Mouse (Mus musculus) kidney, adult 8-10 months (tissue): ENCODE results near the gene Zfp207.
A peak's percentile ranks its signal among the peaks of the same experiment; 100 is the strongest.
"Not testable (repeated sequence)": the region's sequence is repeated elsewhere in the genome, so short reads cannot be mapped to it uniquely, and the experiment has no call there.

Source experiments
- DNase-seq, 2 experiments: peaks; one replicate each; pipeline ENCODE4 v3.0.0; 2022

Zfp207 gene

DNA sequence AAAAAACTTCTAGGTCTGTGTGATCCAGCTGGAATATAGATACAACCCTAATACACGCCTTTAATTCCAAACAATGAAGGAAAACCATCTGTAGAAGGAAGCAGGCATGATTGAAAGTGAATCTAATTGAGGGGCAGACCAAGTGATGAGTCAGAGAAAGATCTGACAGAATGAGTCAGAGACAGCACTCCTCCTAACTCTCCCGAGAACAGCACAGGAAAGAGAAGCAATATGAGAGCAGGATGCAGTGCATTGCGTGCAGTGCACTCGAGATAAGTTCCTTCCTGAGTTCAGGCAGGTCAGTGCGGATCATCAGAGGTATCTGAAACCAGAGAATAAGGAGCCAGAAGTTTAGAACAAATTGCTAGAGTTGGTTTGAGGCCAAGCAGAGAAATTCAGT is 34.0 kb downstream of the Zfp207 start:
- DNase-seq: no peak

DNA sequence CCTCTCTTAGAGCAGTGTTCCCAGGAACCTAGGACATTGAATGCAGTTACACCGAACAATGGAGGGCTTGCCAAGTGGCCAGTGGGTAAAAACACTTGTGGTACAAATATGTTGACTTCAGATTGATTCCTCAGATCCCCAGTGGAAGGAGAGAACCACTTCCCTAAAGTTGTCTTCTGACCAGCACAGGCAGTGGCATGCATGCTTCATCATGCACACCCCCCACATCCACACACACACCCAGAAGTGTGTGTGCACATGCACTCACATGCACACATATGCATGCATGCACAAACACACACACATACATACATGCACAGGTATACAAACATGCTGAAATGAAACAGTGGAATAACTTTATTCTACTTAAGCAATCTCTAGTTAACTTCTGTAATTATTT is 36.7 kb downstream of the Zfp207 start:
- DNase-seq: no peak

DNA sequence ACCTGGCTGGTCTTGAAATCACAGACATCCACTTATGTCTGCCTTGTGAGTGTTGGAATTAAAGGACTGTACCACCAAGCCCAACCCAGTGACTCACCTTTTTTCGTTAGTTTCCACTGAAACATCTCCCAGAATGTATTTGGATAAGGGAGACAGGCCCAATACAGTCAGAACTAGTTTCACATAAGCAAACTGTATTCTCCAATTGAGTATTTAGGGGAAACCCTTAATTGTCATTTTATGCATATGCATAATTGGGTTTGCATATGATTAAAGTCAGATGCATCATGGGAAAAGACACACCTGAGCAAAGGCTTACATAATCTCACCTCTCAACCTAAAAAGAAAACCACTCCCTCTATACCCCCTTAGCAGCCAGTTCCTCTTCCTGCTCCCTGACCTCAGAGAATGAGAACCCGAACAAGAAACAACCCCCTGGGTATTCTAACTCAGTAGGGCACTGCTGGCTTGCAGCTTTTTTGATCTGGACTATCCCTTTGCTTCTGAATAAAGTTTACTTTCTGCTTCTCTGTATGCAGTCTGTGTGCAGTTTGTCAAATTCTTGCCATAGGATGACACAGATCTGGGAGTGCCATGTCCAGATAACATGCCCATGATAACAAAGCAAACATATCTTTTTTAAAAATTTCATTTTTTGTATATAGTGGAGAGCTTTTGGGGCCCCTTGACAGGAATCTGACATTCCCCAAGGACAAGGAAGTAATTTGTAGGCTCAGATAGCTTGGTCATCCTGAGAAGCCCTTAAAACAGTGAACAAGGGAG is 37.3 kb downstream of the Zfp207 start:
- DNase-seq: no peak

DNA sequence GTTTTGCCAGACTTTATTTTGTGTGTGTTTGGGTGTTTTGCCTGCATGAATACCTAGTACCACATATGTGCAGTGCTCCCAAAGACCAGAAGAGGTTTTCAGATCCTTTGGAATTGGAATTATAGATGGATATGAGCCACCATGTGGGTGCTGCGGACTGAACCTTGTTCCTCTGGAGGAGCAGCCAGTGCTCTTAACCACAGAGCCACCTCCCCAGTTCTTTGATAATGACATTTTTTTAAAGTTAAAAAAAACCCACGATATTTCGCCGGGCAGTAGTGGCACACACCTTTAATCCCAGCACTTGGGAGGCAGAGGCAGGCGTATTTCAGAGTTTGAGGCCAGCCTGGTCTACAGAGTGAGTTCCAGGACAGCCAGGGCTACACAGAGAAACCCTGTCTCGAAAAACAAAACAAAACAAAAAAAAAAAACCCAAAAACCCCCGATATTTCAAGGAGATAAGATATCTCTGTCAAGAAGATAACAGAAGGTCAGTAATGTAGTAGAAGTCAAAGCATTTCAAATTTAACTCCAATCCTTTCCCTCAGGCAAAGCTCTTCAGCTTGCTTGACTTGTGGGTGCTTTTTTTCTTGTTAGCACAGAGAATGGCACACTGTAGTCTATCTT is 38.5 kb downstream of the Zfp207 start:
- DNase-seq: no peak

DNA sequence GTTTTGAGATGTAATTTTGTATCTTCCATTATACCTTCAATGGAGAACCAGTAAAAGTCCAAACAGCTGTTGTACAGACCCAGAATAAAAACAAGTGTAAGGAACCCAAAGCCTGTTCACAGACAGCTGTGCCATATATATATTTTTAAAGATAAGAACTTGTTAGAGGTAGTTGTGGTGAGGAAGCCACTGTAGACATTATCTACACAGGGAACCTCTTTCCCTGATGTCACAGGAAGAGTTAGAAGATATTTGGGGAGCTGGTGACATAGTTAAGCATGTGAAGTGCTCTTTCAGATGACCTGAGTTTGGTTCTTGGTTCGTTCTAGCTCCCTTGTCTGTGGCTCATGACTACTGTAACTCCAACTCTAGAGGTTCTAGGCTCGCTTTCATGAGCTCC is 41.6 kb downstream of the Zfp207 start:
- DNase-seq: no peak

DNA sequence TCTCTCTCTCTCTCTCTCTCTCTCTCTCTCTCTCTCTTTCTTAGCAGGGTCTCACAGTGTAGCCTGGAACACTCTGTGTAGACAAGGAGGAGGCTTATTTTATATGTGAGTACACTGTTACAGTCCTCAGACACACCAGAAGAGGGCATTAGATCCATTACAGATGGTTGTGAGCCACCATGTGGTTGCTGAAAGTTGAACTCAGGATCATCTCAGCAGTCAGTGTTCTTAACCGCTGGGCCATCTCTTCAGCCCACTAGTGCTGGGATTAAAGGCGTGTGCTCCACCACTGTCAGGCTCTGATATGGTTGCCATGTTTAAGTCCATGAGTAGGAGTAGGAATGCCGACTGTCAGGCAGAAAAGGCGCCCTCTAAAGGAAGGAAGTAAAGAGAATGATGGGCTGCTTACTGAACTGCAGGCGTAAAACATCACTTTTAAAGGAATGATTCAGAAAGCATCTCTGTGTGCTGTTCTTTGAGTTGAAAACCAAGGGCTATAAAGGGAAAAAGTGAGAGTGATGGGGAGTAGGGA is 42.2 kb downstream of the Zfp207 start:
- no peak for DNase-seq

DNA sequence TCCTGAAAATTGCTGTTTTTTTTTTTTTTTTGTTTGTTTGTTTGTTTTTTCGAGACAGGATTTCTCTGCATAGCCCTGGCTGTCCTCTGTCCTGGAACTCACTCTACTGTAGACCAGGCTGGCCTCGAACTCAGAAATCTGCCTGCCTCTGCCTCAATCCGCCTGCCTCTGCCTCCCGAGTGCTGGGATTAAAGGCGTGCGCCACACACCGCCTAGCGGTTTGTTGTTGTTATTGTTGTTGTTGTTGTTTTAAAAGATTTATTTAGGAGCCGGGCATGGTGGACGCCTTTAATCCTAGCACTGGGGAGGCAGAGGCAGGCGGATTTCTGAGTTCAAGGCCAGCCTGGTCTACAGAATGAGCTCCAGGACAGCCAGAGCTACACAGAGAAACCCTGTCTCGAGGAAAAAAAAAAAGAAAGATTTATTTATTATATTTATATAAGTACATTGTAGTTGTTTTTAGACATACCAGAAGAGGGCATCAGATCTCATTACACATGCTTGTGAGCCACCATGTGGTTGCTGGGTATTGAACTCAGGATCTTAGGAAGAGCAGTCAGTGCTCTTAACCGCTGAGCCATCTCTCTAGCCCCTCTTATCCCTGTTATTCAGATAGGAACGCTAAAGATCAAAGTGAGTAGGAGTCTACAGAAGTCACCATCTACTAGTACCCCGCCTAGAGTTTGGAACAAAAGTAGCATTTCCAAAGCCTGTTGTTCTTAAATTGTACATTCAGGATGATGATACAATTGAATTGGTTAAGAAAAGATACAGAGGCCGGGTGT is 43.1 kb downstream of the Zfp207 start:
- DNase-seq: not testable (repeated sequence)

DNA sequence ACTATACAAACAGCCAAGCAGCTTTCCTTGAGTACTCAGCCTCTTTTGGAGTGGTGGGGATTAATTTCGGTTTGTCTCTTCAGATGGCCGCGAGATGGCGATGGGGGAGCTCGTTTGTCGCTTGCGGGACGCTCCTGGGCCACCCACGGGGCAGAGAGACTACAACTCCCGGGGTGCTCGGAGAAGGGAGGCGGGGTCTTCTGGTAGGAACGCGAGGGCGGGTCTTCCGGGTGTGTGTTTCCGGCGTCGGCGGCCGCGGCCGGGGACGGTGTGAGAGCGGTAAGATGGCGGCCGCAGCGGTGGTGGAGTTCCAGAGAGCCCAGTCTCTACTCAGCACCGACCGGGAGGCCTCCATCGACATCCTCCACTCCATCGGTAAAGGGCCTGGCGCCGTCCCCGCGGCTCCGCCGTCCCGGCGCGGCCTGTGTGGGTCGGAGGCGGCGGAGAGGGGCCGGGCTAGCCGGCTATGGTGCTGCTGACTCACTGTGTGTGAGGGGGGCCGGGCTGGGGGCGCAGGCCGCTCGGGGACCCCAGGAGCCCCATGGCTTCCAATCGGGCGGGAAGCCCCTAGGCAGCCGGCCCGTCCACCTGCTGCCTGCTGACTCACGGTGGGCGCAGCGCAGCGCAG is 45.4 kb downstream of the Zfp207 start, which contains the start of gene Psmd11:
Gene Psmd11 (plus strand): TSS at position 235 of the 628 bp plus-strand sequence.
- DNase-seq: peak; percentile 94 to 95

DNA sequence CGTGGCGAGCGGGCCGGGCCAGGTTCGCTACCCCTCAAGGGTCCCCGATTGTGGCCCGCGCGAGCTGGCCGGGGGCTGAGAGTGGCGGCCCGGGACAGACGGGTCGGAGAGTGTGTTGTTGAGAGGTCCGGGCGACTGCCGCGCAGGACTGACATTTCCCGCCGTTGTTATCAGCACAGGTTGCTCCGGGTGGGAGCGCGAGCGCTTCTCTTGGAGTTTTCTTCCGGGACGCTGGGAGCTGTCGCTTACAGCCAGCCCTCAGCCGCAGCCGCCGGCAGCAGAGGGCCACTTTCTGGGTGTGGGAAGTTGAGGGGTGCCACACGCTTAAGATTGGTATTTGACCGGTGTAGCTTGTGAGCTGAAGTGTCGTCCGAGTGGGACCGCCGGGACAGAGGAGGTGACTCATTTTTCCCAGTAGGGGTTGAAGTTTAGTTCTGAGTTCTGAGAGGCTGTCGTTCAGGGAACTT is 46.0 kb downstream of the Zfp207 start:
- peak; percentile 12 to 31 for DNase-seq

DNA sequence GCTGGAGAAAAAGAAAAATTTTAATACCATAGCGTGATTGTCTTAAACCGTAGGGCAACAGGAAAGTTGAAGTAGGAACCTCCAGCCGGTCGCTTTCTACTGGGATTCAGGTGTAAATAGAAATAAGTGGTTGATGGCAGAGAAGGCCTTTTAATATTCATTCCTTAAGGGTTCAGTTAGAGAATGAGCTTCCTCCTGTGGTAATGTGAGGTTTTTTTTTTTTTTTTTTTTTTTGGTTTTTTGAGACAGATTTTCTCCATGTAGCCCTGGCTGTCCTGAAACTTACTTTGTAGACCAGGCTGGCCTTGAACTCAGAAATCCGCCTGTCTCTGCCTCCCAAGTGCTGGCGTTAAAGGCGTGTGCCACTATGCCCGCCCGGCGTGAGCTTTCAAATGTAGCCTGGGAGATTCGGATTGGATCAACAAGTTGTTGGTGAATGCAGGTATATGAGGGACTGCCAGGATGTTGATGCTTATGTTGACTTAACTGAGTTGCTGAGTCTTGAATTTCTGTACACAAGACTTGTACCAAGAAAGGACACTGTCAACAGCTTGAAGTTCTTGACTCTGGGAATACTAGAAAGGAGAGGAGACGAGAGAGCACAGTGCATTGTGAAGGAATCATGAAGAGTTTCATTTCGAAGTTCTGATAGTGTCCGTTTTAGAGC is 46.6 kb downstream of the Zfp207 start:
- DNase-seq: no peak

DNA sequence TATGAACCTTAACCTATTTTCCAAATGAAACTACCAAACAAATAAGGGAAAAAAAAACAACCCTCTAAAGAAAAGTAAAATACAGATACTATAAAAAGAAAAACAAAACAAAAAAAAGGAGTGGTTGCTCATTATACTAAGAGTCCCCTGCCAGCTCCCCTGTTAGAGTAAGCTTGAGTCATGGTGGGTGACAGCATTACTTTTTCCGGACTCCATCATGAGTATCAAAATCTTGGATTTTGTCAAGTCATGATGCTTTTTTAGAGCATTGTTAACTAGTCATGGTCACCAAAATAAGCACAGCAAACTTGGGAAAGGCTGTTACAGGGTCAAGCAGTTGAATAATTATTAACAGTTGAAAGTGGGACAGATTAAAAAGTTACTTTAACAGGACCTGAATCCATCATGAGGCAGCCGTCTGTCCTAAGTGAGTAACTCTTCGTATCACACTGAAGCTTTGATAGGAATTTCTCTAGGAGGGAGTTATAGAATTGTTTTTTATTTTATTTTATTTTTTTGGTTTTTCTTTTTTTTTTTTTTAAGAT is 47.4 kb downstream of the Zfp207 start:
- peak; percentile 5 to 59 for DNase-seq

DNA sequence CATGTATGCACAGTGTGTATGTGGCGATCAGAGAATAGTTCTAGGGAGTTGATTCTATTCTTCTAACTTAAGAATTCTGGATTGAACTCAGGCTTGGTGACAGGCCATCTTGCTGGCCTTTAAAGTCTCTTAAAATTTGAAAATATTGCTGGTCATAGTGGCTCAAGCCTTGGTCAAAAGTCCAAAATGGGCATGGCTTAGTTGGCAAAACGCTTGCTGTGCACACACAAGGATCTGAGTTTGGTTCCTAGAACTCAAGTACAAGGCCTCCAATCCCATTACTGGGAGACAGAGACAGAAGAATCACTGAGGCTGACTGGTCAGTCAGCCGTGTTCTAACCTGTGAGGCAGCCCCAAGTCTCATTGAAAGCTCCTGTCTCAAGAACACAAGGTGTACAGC is 63.8 kb downstream of the Zfp207 start:
- peak in 1 of 2 experiments; percentile 26 for DNase-seq

DNA sequence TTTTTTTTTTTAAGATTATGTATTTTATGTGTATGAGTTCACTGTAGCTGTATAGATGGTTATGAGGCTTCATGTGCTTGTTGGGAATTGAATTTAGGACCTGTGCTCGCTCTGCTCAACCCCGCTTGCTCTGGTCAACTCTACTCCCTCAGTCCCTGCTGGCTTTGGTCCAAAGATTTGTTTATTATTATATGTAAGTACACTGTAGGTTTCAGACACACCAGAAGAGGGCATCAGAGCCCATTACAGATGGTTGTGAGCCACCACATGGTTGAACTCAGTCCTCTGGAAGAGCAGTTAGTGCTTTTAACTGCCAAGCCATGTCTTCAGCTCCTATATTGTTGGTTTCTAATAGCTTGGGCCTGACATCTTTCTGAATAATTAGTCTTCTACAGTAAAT is 66.8 kb downstream of the Zfp207 start:
- DNase-seq: no peak

DNA sequence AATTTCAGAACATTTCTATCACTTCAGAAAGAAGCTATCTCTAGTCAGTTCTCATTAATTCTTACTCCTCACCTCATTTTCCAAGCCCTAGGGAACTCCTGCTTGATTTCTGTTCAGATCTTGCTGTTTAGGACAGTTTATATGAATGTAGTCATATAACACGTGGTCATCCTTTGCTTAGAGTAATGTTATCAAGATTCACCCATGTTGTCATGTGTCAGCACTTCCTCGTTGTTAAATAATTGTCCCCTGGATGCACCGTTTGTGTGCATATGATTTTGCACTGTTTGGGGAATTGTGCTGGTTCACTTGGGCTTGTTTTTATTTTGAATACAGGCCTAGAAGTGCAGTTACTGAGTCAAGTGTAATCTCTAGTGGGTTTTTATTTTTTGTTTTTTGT is 69.2 kb downstream of the Zfp207 start:
- DNase-seq: no peak

DNA sequence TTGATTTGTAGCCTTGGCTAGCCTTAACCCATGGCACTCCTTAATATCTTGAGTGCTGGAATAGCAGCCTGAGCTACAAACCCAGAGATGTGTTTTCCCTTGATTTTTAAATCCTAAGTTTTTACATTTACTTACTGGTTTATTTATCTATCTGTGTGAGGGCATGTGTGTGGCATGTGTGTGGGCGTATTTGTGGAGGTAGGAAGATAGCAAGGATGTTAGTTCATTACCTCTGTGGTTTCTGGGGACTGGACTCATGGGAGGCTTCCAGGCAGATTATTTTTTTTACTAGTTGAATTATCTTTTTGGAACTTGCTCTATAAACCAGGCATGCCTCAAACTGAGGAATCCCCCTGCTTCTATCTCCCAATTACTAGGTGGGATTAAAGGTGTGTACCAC is 70.1 kb downstream of the Zfp207 start:
- no peak for DNase-seq
